Mouse (Mus musculus) c-Kit-positive CD71-positive TER-119-positive erythroid progenitor cells, embryonic 14.5 days (primary cell): Measurements from ENCODE around the gene Cpxm1.
A peak's percentile ranks its signal among the peaks of the same experiment; 100 is the strongest.

Source experiments
- DNase-seq: peaks from one replicate; pipeline ENCODE4 v3.0.0-alpha.2; 2013; ENCODE audit warnings: low spot score

The Cpxm1 gene

GRCm38 (mm10) chr2:130397186-130397985 is at the start of gene Cpxm1:
Gene Cpxm1 (minus strand): TSS chr2:130397574.
- no peak for DNase-seq

- peak; percentile 64 for DNase-seq
These were observed 44.8 kb upstream of the Cpxm1 start for GRCm38 (mm10) chr2:130442162-130442561.

GRCm38 (mm10) chr2:130439840-130440480 is 42.6 kb upstream of the Cpxm1 start:
- DNase-seq = no peak

GRCm38 (mm10) chr2:130438861-130439260 is 41.5 kb upstream of the Cpxm1 start:
- DNase-seq = no peak

- no peak for DNase-seq
These were observed 39.4 kb upstream of the Cpxm1 start for GRCm38 (mm10) chr2:130436769-130437168.

GRCm38 (mm10) chr2:130433152-130433551 is 35.8 kb upstream of the Cpxm1 start:
- DNase-seq = peak; percentile 64

GRCm38 (mm10) chr2:130432157-130432556 is 34.8 kb upstream of the Cpxm1 start:
- DNase-seq = no peak

- DNase-seq = no peak
These were observed 33.1 kb upstream of the Cpxm1 start for GRCm38 (mm10) chr2:130430484-130430883.

- no peak for DNase-seq
These were observed 32.5 kb upstream of the Cpxm1 start for GRCm38 (mm10) chr2:130429851-130430250.

GRCm38 (mm10) chr2:130425112-130425511 is 27.7 kb upstream of the Cpxm1 start:
- DNase-seq = no peak

- DNase-seq = peak; percentile 84
These were observed 26.9 kb upstream of the Cpxm1 start, which contains the start of the genes Vps16 and Pced1a for GRCm38 (mm10) chr2:130424126-130424853. Gene Vps16 (plus strand): TSS chr2:130424339. Gene Pced1a (minus strand): TSS chr2:130424701.

GRCm38 (mm10) chr2:130423397-130424125 is 26.2 kb upstream of the Cpxm1 start:
- DNase-seq = peak; percentile 58

GRCm38 (mm10) chr2:130421781-130422620 is 24.6 kb upstream of the Cpxm1 start:
- no peak for DNase-seq

- no peak for DNase-seq
These were observed 16.9 kb upstream of the Cpxm1 start for GRCm38 (mm10) chr2:130414094-130414856.

- DNase-seq = no peak
These were observed 15.4 kb upstream of the Cpxm1 start for GRCm38 (mm10) chr2:130412775-130413174.

- peak; percentile 49 for DNase-seq
These were observed 14.5 kb upstream of the Cpxm1 start for GRCm38 (mm10) chr2:130411558-130412495.

- no peak for DNase-seq
These were observed 10.8 kb upstream of the Cpxm1 start for GRCm38 (mm10) chr2:130408194-130408593.

- DNase-seq = no peak
These were observed 8.8 kb upstream of the Cpxm1 start, which contains the start of gene Tmem239 for GRCm38 (mm10) chr2:130406178-130406577. Gene Tmem239 (plus strand): TSS chr2:130406478.

- DNase-seq = no peak
These were observed 7.6 kb upstream of the Cpxm1 start, which contains the start of the genes Gm28372 and 1700020A23Rik for GRCm38 (mm10) chr2:130404939-130405338. Gene Gm28372 (plus strand): TSS chr2:130405239. Gene 1700020A23Rik (plus strand): TSS chr2:130405259.
